Mouse (Mus musculus) retina, postnatal 1 day (tissue): Measurements from ENCODE around the gene Upk3b.

Source experiments
- DNase-seq: peaks from one replicate; pipeline ENCODE4 v3.0.0-alpha.2; 2012

The Upk3b gene

GRCm38 (mm10) chr5:136038258-136039214, at the start of gene Upk3b:
Gene Upk3b, plus strand, starts transcription at chr5:136038496.
- no peak for DNase-seq

- no peak for DNase-seq
These were observed 47.7 kb upstream of the Upk3b start for GRCm38 (mm10) chr5:135990601-135991000.

GRCm38 (mm10) chr5:135993381-135993965, 44.8 kb upstream of the Upk3b start:
- no peak for DNase-seq

GRCm38 (mm10) chr5:135994335-135994724, 44.0 kb upstream of the Upk3b start:
- no peak for DNase-seq

- DNase-seq: peak; percentile 93
These were observed 43.3 kb upstream of the Upk3b start, which contains the start of gene Dtx2 for GRCm38 (mm10) chr5:135994725-135995687. Gene Dtx2, plus strand, starts transcription at chr5:135994800.

- no peak for DNase-seq
These were observed 42.1 kb upstream of the Upk3b start for GRCm38 (mm10) chr5:135996162-135996561.

- DNase-seq: no peak
These were observed 37.1 kb upstream of the Upk3b start for GRCm38 (mm10) chr5:136001222-136001621.

GRCm38 (mm10) chr5:136002325-136002724, 36.0 kb upstream of the Upk3b start:
- DNase-seq: no peak

GRCm38 (mm10) chr5:136002751-136003151, 35.5 kb upstream of the Upk3b start:
- no peak for DNase-seq

GRCm38 (mm10) chr5:136004537-136004936, 33.8 kb upstream of the Upk3b start:
- DNase-seq: no peak

GRCm38 (mm10) chr5:136007745-136008144, 30.6 kb upstream of the Upk3b start:
- DNase-seq: no peak

- DNase-seq: no peak
These were observed 23.4 kb upstream of the Upk3b start for GRCm38 (mm10) chr5:136014877-136015276.

- DNase-seq: no peak
These were observed 22.7 kb upstream of the Upk3b start for GRCm38 (mm10) chr5:136015586-136015985.

GRCm38 (mm10) chr5:136016014-136016876, 22.1 kb upstream of the Upk3b start:
- DNase-seq: peak; percentile 55

- peak; percentile 31 for DNase-seq
These were observed 21.0 kb upstream of the Upk3b start for GRCm38 (mm10) chr5:136017262-136017661.

- no peak for DNase-seq
These were observed 19.6 kb upstream of the Upk3b start for GRCm38 (mm10) chr5:136018726-136019125.

GRCm38 (mm10) chr5:136019907-136020306, 18.4 kb upstream of the Upk3b start:
- no peak for DNase-seq

- no peak for DNase-seq
These were observed 12.6 kb upstream of the Upk3b start for GRCm38 (mm10) chr5:136025712-136026111.

- DNase-seq: no peak
These were observed 11.4 kb upstream of the Upk3b start for GRCm38 (mm10) chr5:136026859-136027258.

GRCm38 (mm10) chr5:136027612-136028311, 10.5 kb upstream of the Upk3b start:
- no peak for DNase-seq

GRCm38 (mm10) chr5:136034868-136035267, 3.4 kb upstream of the Upk3b start:
- DNase-seq: no peak
